Mouse (Mus musculus) olfactory bulb, adult 2 months (tissue): Measurements from ENCODE around the gene Ifitm10.

Source experiments
- CTCF ChIP-seq: fragments of 200-500 bp; IDR thresholded peaks from 2 replicates; pipeline ENCODE4 v1.5.1; 2012; ENCODE audit warnings: low read depth, mild to moderate bottlenecking, low read length, moderate library complexity; ENCODE audit not compliant: insufficient read depth
- POLR2A ChIP-seq: fragments of 200-500 bp; IDR thresholded peaks from 2 replicates; pipeline ENCODE4 v1.6.1; 2012; ENCODE audit warnings: mild to moderate bottlenecking, low read depth, low read length, moderate library complexity; ENCODE audit not compliant: insufficient read depth

DNA sequence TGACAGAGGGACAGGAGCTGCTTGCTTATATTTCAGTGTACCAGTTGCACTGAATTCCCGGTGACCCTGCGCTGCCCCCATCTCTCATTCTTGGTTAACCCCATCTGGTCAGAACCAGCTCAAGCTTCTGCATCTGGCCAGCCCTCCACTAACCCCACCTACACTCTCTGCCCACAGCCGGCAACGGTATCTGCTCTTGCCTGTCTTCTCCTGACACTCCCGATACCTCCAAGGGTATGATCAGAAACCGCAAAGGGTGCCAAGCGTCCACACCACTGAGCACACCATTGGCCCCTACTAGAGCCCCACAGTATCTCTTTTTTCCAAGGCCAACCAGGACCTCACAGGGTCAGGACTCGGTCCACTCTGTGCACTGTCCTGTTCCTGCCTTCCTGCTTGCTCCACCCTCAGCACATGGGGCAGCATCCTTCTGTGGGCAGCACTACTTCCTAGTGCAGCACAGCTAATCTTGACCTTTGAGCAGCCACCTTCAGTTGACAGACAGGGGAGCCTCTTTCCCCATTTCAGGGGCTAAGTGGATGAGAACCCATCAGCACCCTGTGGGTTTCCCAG, 18.8 kb downstream of the Ifitm10 start:
- TF ChIP-seq POLR2A (no peak), CTCF (no peak)
